Mouse (Mus musculus) c-Kit-positive CD71-positive TER-119-positive erythroid progenitor cells, embryonic 14.5 days (primary cell): Measurements from ENCODE around the gene Hist1h3h.
A peak's percentile ranks its signal among the peaks of the same experiment; 100 is the strongest.

Source experiments
- DNase-seq: peaks from one replicate; pipeline ENCODE4 v3.0.0-alpha.2; 2013; ENCODE audit warnings: low spot score

Hist1h3h gene

DNA sequence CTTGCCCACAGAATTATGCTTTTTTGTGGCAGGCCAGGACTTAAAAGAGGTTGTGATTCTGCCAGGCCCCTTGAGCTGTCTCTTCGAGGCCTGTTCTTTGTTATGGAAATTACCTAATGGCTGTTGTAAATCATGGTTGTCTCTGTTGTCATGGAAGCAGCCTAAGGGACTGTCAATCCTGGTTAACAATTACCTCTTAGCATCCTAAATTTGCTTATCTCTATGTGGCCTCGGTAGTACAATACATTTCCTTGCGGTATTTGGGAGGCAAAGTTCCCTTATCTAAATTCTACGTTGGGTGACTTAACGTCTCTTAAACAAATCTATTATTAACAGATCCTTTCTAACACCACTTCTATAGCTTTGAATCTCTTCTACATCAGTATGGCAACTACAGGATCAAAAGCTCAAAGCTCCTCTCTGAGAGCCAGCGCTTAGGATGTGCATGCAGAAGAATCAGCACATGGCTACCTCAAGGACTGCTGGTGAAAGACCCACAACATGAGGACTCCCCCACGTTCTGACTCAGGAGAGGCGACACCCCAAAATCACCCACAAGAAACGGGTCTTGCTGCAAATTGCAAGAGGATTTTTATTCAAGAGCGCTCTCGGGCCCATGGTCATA is 10.6 kb downstream of the Hist1h3h start:
- DNase-seq: no peak

DNA sequence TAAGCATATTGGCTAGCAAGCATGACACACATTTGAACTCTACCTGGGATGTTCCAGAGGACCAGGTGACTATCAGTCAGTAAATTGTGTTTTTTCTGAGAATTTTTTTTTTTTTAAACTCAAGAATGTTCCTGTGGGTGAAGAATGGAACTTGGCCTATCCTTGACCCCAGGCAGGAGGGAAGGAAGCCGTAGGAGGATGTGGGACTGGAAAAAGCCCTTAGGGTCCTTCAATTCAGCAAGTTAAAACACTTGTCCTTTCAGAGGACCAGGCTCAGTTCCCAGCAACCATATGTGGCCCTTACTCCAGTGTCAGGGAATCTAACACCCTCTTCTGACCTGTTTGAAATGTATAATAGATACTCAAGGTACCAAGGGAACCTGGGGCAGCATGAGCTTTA is 12.1 kb downstream of the Hist1h3h start:
- DNase-seq: no peak

GRCm38 (mm10) chr13:21733466-21733865 is 16.0 kb downstream of the Hist1h3h start:
- DNase-seq: no peak

DNA sequence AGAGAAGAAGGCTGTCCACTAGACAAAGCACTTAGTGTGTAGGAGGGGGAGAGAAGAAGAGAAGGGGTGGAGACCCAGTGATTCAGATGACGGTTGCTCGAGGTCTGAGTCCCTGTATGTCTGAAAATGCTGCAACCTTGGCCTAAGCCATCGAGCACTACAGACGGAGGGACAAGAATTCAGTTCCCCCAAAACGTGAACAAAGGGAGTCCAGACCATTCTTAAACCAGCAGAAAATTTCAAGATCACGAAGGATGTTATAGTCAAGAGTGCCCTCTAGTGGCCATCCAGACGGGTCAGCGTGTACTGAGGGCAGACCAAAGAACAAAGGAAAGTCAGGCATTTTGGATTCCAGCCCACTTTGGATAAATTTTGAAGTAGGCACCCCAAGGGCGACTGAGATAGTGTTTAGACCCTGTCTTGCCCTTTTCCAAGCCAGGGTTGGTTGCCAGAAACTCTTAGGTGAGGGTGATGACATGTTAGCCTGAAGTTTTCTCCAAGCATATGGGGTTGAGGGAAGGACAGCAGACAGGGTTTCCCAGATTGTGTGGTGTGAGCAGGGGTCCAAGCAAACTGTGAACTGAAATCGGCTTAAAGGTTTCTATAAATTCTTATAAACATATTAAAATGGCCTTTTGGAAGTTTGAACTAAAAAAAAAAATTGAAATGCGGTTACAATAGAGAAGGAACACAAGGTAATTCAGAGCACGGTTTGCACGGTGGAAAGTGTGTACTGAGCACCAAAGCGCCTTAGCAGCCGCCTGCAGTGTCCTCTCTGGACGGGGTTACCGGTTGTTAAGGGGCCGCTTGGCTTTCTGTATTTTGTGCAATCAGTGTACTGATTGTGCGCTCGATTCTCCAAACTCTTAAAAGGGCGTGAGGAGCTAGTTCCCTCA is 16.8 kb downstream of the Hist1h3h start:
- DNase-seq: peak; percentile 91

GRCm38 (mm10) chr13:21734906-21735767 is 17.7 kb downstream of the Hist1h3h start, which contains the start of gene Hist1h4j:
Gene Hist1h4j (plus strand): TSS chr13:21735064.
- DNase-seq: peak; percentile 88

- no peak for DNase-seq
Observed at GRCm38 (mm10) chr13:21745006-21745405, 27.5 kb downstream of the Hist1h3h start.

GRCm38 (mm10) chr13:21749387-21750158 is 32.1 kb downstream of the Hist1h3h start:
- DNase-seq: peak; percentile 64

- peak; percentile 93 for DNase-seq
Observed at GRCm38 (mm10) chr13:21750159-21751017, 32.9 kb downstream of the Hist1h3h start, which contains the start of gene Hist1h4k. Gene Hist1h4k (minus strand): TSS chr13:21750505.

GRCm38 (mm10) chr13:21751417-21751816 is 34.0 kb downstream of the Hist1h3h start:
- DNase-seq: peak; percentile 54

- DNase-seq: peak; percentile 47
Observed at GRCm38 (mm10) chr13:21751827-21752226, 34.4 kb downstream of the Hist1h3h start.

- DNase-seq: no peak
Observed at GRCm38 (mm10) chr13:21752356-21752755, 34.9 kb downstream of the Hist1h3h start.

DNA sequence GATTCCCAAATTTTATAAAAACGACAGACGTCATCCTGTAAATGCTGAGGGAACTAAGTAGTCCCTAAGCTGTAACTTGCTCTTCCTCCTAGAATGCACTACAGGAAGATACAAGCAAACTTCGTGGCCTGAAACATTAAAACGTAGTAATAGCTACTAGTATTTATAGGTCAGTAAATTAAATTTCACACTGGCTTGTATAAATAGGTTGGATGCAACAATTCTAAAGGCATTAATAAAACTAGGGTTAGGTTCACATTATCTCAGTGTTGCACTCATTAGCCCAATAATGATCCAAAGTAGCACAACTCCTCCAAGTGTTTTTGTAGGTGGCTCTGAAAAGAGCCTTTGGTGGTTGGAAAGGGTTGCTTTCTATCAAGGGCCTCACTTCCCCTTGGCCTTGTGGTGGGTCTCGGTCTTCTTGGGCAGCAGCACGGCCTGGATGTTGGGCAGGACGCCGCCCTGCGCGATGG is 35.6 kb downstream of the Hist1h3h start:
- peak; percentile 73 for DNase-seq

- peak; percentile 99 for DNase-seq
Observed at GRCm38 (mm10) chr13:21753524-21754285, 36.2 kb downstream of the Hist1h3h start, which contains the start of the genes Hist1h2ak and Hist1h2bn. Gene Hist1h2ak (minus strand): TSS chr13:21753827. Gene Hist1h2bn (plus strand): TSS chr13:21754123.

DNA sequence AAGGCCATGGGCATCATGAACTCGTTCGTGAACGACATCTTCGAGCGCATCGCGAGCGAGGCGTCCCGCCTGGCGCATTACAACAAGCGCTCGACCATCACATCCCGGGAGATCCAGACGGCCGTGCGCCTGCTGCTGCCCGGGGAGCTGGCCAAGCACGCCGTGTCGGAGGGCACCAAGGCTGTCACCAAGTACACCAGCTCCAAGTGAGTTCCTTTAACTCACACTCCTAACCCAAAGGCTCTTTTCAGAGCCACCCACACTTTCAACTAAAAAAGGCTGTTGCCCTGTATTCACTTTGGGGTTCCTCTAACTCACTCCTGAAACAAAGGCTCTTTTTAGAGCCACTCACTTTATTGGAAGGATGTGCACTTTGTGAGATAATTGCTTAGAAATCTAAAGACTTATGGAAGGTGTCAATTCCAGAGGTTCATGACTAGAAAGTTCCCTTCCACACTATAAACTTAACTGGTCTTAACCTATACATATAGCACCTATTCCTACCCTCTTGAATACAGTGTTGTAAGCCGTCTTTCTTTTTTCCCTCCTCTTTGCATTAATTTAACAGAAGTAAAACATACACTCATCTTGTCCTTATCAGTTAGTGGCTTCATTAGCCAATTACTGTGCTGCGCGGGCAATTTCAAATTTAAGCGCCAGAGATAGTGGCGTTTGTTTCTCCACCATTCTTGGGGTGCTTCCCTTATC is 37.0 kb downstream of the Hist1h3h start:
- DNase-seq: peak; percentile 91

DNA sequence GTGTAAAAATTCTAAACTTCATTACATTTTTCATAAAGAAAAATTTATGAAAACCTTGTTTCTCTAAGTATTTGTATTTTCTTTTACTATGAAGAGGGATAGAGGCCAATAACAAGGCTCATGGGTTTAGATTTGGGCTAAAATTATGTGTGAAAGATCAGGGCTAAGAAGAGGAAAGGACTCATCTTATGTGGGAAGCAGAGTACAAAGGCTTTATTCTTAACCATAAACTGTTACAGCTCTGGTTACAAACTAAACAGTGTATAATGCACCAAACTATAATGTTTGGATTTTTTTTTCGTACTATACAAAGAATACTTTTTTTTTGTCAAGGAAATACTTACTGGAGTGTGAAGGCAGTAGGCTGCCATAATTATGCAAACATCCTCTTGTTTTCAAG is 38.2 kb downstream of the Hist1h3h start:
- DNase-seq: no peak
